Mouse (Mus musculus) heart, postnatal 0 days (tissue): ENCODE data around the gene Tspoap1.

Experiments
- CTCF ChIP-seq: IDR thresholded peaks from 2 replicates; pipeline ENCODE4 v1.5.1; 2016; ENCODE audit warnings: antibody characterized with exemption, control low read depth, low read depth
- EP300 ChIP-seq: IDR thresholded peaks from 2 replicates; pipeline ENCODE4 v1.6.1; 2016; ENCODE audit warnings: antibody characterized with exemption, low read depth

DNA sequence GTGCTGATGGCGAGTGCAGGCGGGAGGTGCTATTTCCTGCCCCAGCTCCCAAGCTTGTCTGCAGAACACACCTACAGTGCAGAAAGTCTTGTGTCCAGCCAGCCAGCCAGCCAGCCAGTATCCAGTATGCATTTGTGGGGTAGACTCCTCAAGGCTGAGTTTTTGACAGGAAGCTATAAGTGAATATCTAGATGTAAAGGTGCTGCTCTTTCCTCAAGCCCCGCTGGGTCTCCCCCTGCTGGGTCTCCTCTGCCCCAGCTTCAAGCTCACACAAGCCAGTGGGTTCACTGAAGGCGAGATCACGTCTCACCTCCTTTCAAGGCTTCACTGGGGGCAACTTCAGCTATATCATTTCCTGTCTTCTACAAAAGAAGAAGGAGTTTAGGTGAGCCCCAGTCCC is 26.0 kb upstream of the Tspoap1 start:
- TF ChIP-seq EP300 (no peak), CTCF (no peak)
